Mouse (Mus musculus) liver, adult 2 months (tissue): ENCODE data around the gene Fblim1.

Experiments used
- CTCF ChIP-seq: fragments of 200-500 bp; IDR thresholded peaks from 2 replicates; pipeline ENCODE4 v1.5.1; 2011; ENCODE audit warnings: low read depth, low read length, control low read depth
- POLR2A ChIP-seq: fragments of 200-500 bp; IDR thresholded peaks from 2 replicates; pipeline ENCODE4 v1.6.1; 2011; ENCODE audit warnings: low read length, control low read depth; ENCODE audit not compliant: insufficient read depth; ENCODE audit errors: extremely low read depth

DNA sequence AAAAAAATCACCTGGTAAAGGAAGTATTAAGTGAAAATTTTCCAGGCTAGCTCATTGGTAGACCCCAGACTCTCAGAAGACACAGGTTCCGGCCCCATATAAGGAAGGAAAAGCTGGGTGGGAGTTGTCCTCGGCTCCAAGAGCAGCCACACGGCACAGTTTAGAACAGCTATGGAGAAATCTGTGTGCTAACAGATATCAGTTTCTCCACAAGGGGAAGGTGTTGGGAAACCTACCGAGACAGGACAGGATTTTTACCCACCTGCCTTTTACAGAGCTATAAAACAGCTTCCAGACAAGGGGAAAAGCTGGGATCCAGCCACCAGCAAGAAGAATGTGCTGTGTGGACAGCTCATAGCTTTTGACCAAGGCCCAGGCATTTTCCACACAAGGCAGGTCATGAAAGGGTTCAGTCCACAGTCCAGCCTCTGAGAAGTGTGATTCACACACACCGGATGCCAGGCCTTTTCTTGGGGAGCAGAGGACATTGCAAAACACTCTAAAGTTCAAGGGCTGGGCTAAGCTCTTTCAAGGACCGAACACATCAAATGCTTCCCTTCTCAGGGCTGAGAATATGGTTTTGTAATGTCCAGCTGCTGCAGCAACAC lies 32.4 kb downstream of the Fblim1 start:
- TF ChIP-seq POLR2A = no peak
- TF ChIP-seq CTCF = no peak
